Mouse (Mus musculus) spleen, postnatal 4 days (tissue): ENCODE results near the gene E2f4.

Source experiments
- DNase-seq, 2 experiments: peaks; one replicate each; pipeline ENCODE4 v3.0.0; 2022; ENCODE audit warnings: low spot score in 2 of 2

The E2f4 gene

DNA sequence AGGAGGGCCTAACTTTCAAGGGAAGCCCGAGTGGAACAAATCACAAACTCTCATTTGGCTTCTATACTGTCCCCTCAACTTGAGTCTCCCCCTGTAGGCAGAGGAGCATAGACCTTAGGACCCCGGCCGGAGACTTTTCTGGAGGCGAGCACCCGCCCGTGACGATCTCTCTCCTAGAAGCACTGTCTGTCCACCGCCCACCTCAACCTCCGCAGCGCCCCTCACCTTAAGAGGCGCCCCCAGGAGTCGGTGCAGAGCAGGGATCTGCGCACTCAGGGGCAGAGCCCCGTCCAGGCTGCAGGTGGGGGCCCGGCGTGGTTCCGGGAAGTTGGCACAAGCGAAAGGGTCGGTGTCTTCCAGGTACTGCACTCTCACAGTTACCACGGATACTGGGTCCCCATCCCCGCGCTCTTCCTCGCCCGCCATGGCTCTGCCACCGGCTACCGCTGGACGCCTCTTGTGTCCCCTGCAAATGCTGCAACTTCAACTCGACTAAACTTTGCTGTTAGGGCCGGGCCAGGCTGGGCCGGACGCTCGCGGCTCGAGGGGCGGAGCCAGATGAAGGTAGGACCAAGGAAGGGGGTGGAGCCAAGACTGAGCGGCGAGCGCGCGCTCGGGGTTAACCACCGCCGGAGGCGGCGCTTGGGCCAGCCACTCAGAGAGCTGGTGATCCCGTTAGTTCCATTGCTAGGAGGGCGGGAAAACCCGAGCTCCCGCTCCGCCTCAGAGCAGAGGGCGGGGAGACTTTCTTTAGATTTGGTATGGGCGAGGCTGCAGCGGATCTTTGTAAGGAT lies 50.2 kb downstream of the E2f4 start, which contains the start of gene Fhod1:
Gene Fhod1 (minus strand): TSS at position 526 of the 794 bp plus-strand sequence.
- DNase-seq: peak; percentile 91 to 93

GRCm38 (mm10) chr8:105348450-105349095 lies 51.1 kb downstream of the E2f4 start, which contains the start of gene Slc9a5:
Gene Slc9a5, plus strand, starts transcription at chr8:105348843.
- peak in 1 of 2 experiments; percentile 70 for DNase-seq

GRCm38 (mm10) chr8:105349096-105349771 lies 51.8 kb downstream of the E2f4 start:
- DNase-seq: peak in 1 of 2 experiments; percentile 65

DNA sequence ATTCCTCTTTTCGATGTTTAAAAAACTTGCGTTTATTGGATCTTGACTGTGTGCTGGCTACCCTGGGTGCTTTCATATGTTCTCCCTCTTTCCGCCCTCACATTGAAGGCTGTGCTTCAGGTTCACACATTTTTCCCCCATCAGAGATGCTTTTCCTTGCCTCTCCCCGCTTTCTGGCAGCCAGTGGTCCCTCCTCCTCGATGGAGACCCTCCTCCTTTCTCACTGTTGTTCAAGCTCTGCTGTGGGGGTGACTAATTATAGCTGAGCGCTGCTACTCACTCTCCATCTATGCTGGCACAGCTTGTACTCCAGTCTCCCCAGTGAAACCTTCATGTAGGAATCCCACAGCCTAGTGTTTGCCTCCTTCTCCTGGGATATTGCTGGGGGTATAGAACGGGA lies 52.7 kb downstream of the E2f4 start:
- no peak for DNase-seq

DNA sequence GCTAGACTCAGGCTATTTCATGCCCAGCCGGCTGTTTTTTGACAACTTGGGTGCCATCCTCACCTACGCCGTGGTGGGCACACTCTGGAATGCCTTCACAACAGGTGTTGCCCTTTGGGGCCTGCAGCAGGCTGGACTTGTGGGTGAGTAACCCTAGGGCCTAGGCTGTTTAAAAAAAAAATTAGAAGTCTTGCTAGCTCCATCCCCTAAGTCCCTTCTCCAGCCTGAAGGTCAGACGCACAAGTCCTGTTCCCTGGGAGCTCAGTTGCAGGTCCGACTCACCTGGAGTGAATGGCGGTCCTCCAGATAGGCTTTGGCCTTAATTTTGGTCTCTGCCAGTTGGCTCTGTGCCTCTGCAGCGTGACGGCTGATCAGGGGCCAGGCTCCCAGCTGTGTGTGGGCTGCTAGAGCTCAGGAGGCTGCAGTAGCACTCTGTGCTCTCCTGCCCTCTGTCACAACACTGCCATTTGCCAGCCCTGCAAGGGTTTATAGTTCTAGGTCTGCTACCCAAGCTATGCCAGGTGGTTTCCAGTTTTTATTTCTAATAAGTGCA lies 56.2 kb downstream of the E2f4 start:
- no peak for DNase-seq

GRCm38 (mm10) chr8:105354549-105354948 lies 57.1 kb downstream of the E2f4 start:
- DNase-seq: no peak
